Mouse (Mus musculus) C2C12 (cell line): ENCODE measurements around the gene Slc9a1.

Experiments used
- CEBPB ChIP-seq: IDR thresholded peaks from one replicate; pipeline ENCODE4 v1.6.1; 2011; ENCODE audit warnings: low read depth, mild to moderate bottlenecking, control low read depth, moderate library complexity
- CTCF ChIP-seq: IDR thresholded peaks from one replicate; pipeline ENCODE4 v1.5.1; 2011; ENCODE audit not compliant: control insufficient read depth, insufficient read depth, insufficient read length

DNA sequence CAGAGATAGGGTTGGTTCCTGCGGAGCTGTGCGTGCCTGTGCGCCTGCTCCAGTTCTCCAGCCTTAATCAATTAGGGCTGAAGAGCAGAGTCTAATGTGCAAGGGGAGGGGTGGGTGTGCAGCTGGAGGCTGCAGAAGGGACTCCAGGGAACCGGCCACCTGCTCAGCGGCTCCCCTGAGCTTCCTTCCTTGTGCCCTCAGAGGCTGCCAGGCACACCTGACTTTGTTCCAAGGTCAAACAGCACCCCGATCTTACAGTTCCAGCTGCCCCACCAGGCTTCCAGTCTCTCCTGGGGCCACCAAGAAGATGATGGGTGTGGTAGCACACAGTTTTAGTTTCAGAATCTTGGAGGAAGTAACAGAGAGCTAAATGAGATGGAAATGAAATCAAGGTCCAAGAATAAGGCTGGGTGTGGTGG, 70.9 kb downstream of the Slc9a1 start:
- TF ChIP-seq CTCF (no peak), CEBPB (no peak)
